Mouse (Mus musculus) spleen, adult 2 months (tissue): Measurements from ENCODE around the gene Uprt. TPM values are rescaled to one million over a fixed set of nuclear protein-coding genes. Genes with fewer than 3 reads are reported as not detected.

Experiments used
- DNase-seq, 2 experiments: peaks; one replicate each; pipeline versions ENCODE4 v3.0.0 to v3.0.0-alpha.2; 2012 to 2021; ENCODE audit warnings: low spot score in 2 of 2, low read depth in 1 of 2
- H3K27ac ChIP-seq: fragments of 200-500 bp; 2 replicates; pipeline ENCODE4 v1.5.1; 2012; ENCODE audit warnings: low read length, inconsistent platforms; ENCODE audit not compliant: insufficient read depth
- H3K27me3 ChIP-seq: fragments of 200-500 bp; 2 replicates; pipeline ENCODE4 v1.6.1; 2012; ENCODE audit warnings: mild to moderate bottlenecking, moderate library complexity, low read length, inconsistent platforms; ENCODE audit not compliant: control insufficient read depth, insufficient read depth
- H3K36me3 ChIP-seq: fragments of 200-500 bp; 2 replicates; pipeline ENCODE4 v1.6.1; 2012; ENCODE audit warnings: mild to moderate bottlenecking, low read length, inconsistent platforms; ENCODE audit not compliant: control insufficient read depth, insufficient read depth
- H3K4me1 ChIP-seq: fragments of 200-500 bp; 2 replicates; pipeline ENCODE4 v1.6.1; 2011; ENCODE audit warnings: inconsistent platforms; ENCODE audit not compliant: control insufficient read depth, insufficient read depth, insufficient read length
- H3K4me3 ChIP-seq: fragments of 200-500 bp; 2 replicates; pipeline ENCODE4 v1.5.1; 2011; ENCODE audit warnings: mild to moderate bottlenecking, inconsistent platforms; ENCODE audit not compliant: insufficient read depth, insufficient read length; ENCODE audit errors: extremely low read depth
- CTCF ChIP-seq: fragments of 200-500 bp; IDR thresholded peaks from 2 replicates; pipeline ENCODE4 v1.5.1; 2011; ENCODE audit warnings: mild to moderate bottlenecking, inconsistent platforms; ENCODE audit not compliant: insufficient read depth, insufficient read length, insufficient replicate concordance; ENCODE audit errors: extremely low read depth
- POLR2A ChIP-seq: fragments of 200-500 bp; IDR thresholded peaks from 2 replicates; pipeline ENCODE4 v1.6.1; 2011; ENCODE audit warnings: low read depth, low read length, inconsistent platforms
- WGBS: fragments of 180-500 bp; shearing (Covaris S2); methylation state at CpG from one replicate; pipeline ENCODE4 v1.1.7; 2018; 5-methylcytosine and 5-hydroxymethylcytosine counted together
- polyA plus RNA-seq: library from polyadenylated mRNA; depleted of rRNA; stranded (reverse); fragments of >200 nt; gene quantifications from 2 replicates; pipeline ENCODE4 v1.2.3, GENCODE M21; 2012; rRNA removed

Gene Uprt
- polyA plus RNA-seq, 1 experiment, result 2.7 TPM

GRCm38 (mm10) chrX:104545283-104545682 is 62.7 kb downstream of the Uprt start:
- WGBS, result 88% methylated on average over 1 of the region's 1 CpGs
- H3K27ac ChIP-seq, result no peak overlapping the region

More at GRCm38 (mm10) chrX:104545283-104545682, 62.7 kb downstream of the Uprt start:
- Histone ChIP-seq H3K4me3 (no peak overlapping the region), H3K4me1 (no peaks in the 10 kb centered on the region), H3K36me3 (no peaks in the 10 kb centered on the region), H3K27me3 (no peaks in the 10 kb centered on the region)
- DNase-seq, result no peak
- no peak for TF ChIP-seq CTCF
- TF ChIP-seq POLR2A, result no peak

Other genes starting within 250 kb of the Uprt start
- gene Abcb7, start 69.0 kb upstream of the Uprt start, polyA plus RNA-seq, result 1.5 and 3.4 TPM in 2 replicates
- gene Zdhhc15, start 188.2 kb downstream of the Uprt start, polyA plus RNA-seq, result 0.65 and 0.96 TPM in 2 replicates